Mouse (Mus musculus) cerebral cortex, adult 2 months (tissue): ENCODE results near the gene Dgkg.

ENCODE experiments used
- WGBS: fragments of 180-500 bp; shearing (Covaris S2); methylation state at CpG from one replicate; pipeline ENCODE4 v1.1.7; 2018; 5-methylcytosine and 5-hydroxymethylcytosine counted together

Gene Dgkg

GRCm38 (mm10) chr16:22596394-22596793, 60.6 kb downstream of the Dgkg start:
- 92% methylated on average over 1 of the region's 1 CpGs for WGBS

- WGBS, result 89% methylated on average over 2 of the region's 2 CpGs
Measured at GRCm38 (mm10) chr16:22593907-22594306, 63.1 kb downstream of the Dgkg start.

- WGBS, result 81% methylated on average over 5 of the region's 5 CpGs
Measured at GRCm38 (mm10) chr16:22589619-22590018, 67.4 kb downstream of the Dgkg start.

GRCm38 (mm10) chr16:22586151-22586836, 70.7 kb downstream of the Dgkg start:
- WGBS, result 82% methylated on average over 11 of the region's 11 CpGs

- WGBS, result 92% methylated on average over 3 of the region's 3 CpGs
Measured at GRCm38 (mm10) chr16:22585523-22585922, 71.5 kb downstream of the Dgkg start.

GRCm38 (mm10) chr16:22583401-22583800, 73.6 kb downstream of the Dgkg start:
- WGBS, result 63% methylated on average over 2 of the region's 2 CpGs

GRCm38 (mm10) chr16:22582173-22582929, 74.7 kb downstream of the Dgkg start:
- WGBS, result 47% methylated on average over 11 of the region's 11 CpGs

GRCm38 (mm10) chr16:22580103-22580502, 76.9 kb downstream of the Dgkg start:
- WGBS, result 56% methylated on average over 5 of the region's 5 CpGs

GRCm38 (mm10) chr16:22578883-22579282, 78.1 kb downstream of the Dgkg start:
- WGBS, result 79% methylated on average over 10 of the region's 10 CpGs

GRCm38 (mm10) chr16:22577656-22578055, 79.4 kb downstream of the Dgkg start:
- 52% methylated on average over 8 of the region's 8 CpGs for WGBS

- WGBS, result 62% methylated on average over 7 of the region's 7 CpGs
Measured at GRCm38 (mm10) chr16:22574164-22574563, 82.9 kb downstream of the Dgkg start.

GRCm38 (mm10) chr16:22572641-22573341, 84.2 kb downstream of the Dgkg start:
- WGBS, result 56% methylated on average over 21 of the region's 21 CpGs

- WGBS, result 65% methylated on average over 3 of the region's 3 CpGs
Measured at GRCm38 (mm10) chr16:22564907-22565272, 92.1 kb downstream of the Dgkg start.

- 56% methylated on average over 14 of the region's 14 CpGs for WGBS
Measured at GRCm38 (mm10) chr16:22564259-22564906, 92.6 kb downstream of the Dgkg start.

GRCm38 (mm10) chr16:22554996-22555395, 102.0 kb downstream of the Dgkg start:
- WGBS, result 58% methylated on average over 2 of the region's 2 CpGs

GRCm38 (mm10) chr16:22552351-22552750, 104.7 kb downstream of the Dgkg start:
- WGBS, result 63% methylated on average over 9 of the region's 9 CpGs

GRCm38 (mm10) chr16:22551231-22552000, 105.6 kb downstream of the Dgkg start:
- 62% methylated on average over 11 of the region's 11 CpGs for WGBS

GRCm38 (mm10) chr16:22549346-22549745, 107.7 kb downstream of the Dgkg start:
- 78% methylated on average over 5 of the region's 5 CpGs for WGBS

GRCm38 (mm10) chr16:22548167-22549080, 108.6 kb downstream of the Dgkg start:
- WGBS, result 8% methylated on average over 26 of the region's 26 CpGs

GRCm38 (mm10) chr16:22547741-22548140, 109.3 kb downstream of the Dgkg start:
- 59% methylated on average over 10 of the region's 10 CpGs for WGBS
